1 mouse cellular context compared by ENCODE assay signal in genomic region chr7:4292638-4293037, GRCm38 (mm10).
TF ChIP-seq lines count a peak whose summit lies in the region.

No protein-coding gene starts in this region.

TF ChIP-seq in CH12.LX, 34 proteins besides CTCF, POLR2A, EP300 and RAD21:
- TF ChIP-seq NELFE (IDR thresholded peaks at IDR 0.05; ENCODE audit: low read depth, low read length) (no peak), MAX (IDR thresholded peaks at IDR 0.05; ENCODE audit: low read length) (no peak), IRF4 (IDR thresholded peaks at IDR 0.05; ENCODE audit: low read depth, low read length) (no peak), BHLHE40 (IDR thresholded peaks at IDR 0.05; ENCODE audit: low read depth, low read length) (no peak), KAT2A (IDR thresholded peaks at IDR 0.05; ENCODE audit: insufficient replicate concordance, low read length) (no peak), USF2 (conservative IDR thresholded peaks at IDR 0.05; ENCODE audit: low read depth, low read length) (no peak), RCOR1 (conservative IDR thresholded peaks at IDR 0.05; ENCODE audit: low read depth, low read length) (no peak), NRF1 (IDR thresholded peaks at IDR 0.05; ENCODE audit: low read depth, low read length) (no peak), MXI1 (IDR thresholded peaks at IDR 0.05; ENCODE audit: low read depth, low read length) (no peak), CHD1 (IDR thresholded peaks at IDR 0.05; ENCODE audit: low read depth, low read length) (no peak), MYC (IDR thresholded peaks at IDR 0.05; ENCODE audit: low read depth, low read length) (no peak), JUN (IDR thresholded peaks at IDR 0.05; ENCODE audit: insufficient read depth, low read depth, low read length) (no peak), TCF12 (IDR thresholded peaks at IDR 0.05; ENCODE audit: low read depth, low read length) (no peak), ZKSCAN1 (IDR thresholded peaks at IDR 0.05; ENCODE audit: borderline replicate concordance, low read depth, low read length) (no peak), ELF1 (IDR thresholded peaks at IDR 0.05; ENCODE audit: low read depth, low read length) (no peak), POLR2AphosphoS2 (IDR thresholded peaks at IDR 0.05; ENCODE audit: low read depth, low read length) (no peak), ZC3H11A (IDR thresholded peaks at IDR 0.05; ENCODE audit: low read depth, low read length) (no peak), ZMIZ1 (IDR thresholded peaks at IDR 0.05; ENCODE audit: low read depth, low read length) (no peak), UBTF (IDR thresholded peaks at IDR 0.05; ENCODE audit: low read depth, low read length) (no peak)
